Mouse (Mus musculus) embryonic fibroblast, embryonic 13.5 days (primary cell): ENCODE data around the gene Helb.

Experiments
- CTCF ChIP-seq: IDR thresholded peaks from 2 replicates; pipeline ENCODE4 v1.5.1; 2011; ENCODE audit warnings: mild to moderate bottlenecking, control low read depth, low read length, moderate library complexity, borderline replicate concordance; ENCODE audit not compliant: insufficient read depth
- POLR2A ChIP-seq: IDR thresholded peaks from 2 replicates; pipeline ENCODE4 v1.6.1; 2011; ENCODE audit warnings: low read depth, mild to moderate bottlenecking, control low read depth, low read length, moderate library complexity

DNA sequence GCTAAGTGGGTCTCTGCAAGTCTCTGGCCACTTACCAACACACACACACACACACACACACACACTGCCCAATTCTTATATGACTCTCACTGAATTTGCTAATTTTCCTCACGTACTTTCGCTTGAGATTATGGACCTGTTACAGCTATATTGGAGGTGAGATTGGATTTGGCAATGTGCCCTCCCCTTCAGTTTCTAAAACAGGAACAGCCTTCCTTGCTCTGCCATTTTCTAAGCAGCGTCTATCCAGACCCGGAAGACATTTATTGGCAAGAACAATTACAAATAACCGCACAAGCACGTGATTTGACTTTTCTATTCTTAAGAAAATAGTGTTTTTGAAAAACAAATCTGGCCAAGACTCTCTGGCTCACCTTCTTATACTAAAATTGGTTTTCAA lies 68.5 kb downstream of the Helb start:
- TF ChIP-seq CTCF: no peak
- no peak for TF ChIP-seq POLR2A
